31 mouse cellular contexts compared by ENCODE assay signal in the genomic region with DNA sequence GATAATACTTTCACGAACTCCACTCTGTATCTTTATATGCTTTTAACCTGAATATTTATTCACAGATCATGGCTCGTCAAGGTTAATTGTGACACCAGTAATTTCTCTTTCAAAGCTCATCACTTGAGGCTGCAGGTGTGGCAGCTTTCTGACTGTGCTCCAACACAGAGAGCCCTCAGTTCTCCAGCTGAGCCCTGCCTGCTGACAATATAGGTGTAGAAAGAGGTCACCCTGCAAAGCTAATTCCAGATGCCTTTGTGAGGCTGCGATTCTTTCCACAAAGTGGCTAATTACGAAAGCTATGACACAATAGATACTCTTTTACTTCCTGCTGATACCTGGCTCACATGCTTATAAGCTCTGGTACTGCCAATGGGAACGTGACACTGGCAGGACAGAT.
DNase-seq lines count a peak whose midpoint lies in the region; ATAC-seq and TF ChIP-seq lines count a peak whose summit lies in the region.
"Had no signal": no experiment of that assay in that cellular context is flagged by ENCODE, and none has a peak within 500 bp of the region (broad histone marks: within the 10 kb centered on the region; RNA-seq: fewer than 3 reads in every experiment).

No protein-coding gene starts in this region.

- no peak for DNase-seq in frontal cortex, postnatal 36 days (ENCODE audit: low spot score in 2 of 2)
- no peak for DNase-seq in forebrain, postnatal 0 days
- DNase-seq in kidney, adult 2 months = no peak
- DNase-seq: adrenal gland, postnatal 14 days; cerebellum, adult 11-12 months; cerebellum, adult 9-11 months; embryo, embryonic 11 days; gastrocnemius, postnatal 14 days; kidney, adult 11 months; kidney, postnatal 25 days; left cerebral cortex, postnatal 4 days; liver, postnatal 0 days; lung, postnatal 36 days; right cerebral cortex, postnatal 4 days; thymus, adult 18-20 months; thymus, postnatal 25 days had no signal

- peaks cover 5% of the 10 kb centered on the region; the same call in 1 of the 2 replicates for H3K4me1 ChIP-seq in neural tube, embryonic 13.5 days (replicated peaks)
- 0 out of 2 replicates have a peak, but pooled peaks cover 3% of the 10 kb centered on the region for H3K4me1 ChIP-seq in neural tube, embryonic 15.5 days
- no peaks in the 10 kb centered on the region for H3K4me1 ChIP-seq in forebrain, postnatal 0 days (ENCODE audit: insufficient read depth)
- 0 out of 2 replicates have a peak, but pooled peaks cover under 1% of the 10 kb centered on the region for H3K4me1 ChIP-seq in hindbrain, embryonic 16.5 days (ENCODE audit: control insufficient read depth, insufficient read depth, low read depth, low read length)
- H3K4me1 ChIP-seq in kidney, adult 2 months (ENCODE audit: control insufficient read depth, insufficient read depth, low read length) = no peaks in the 10 kb centered on the region
- H3K4me1 ChIP-seq: embryonic facial prominence, embryonic 12.5 days; kidney, embryonic 15.5 days; liver, embryonic 12.5 days; megakaryocyte, embryonic 14.5 days had no signal

- H3K36me3 ChIP-seq in neural tube, embryonic 13.5 days = no peaks in the 10 kb centered on the region
- H3K36me3 ChIP-seq in neural tube, embryonic 15.5 days = no peaks in the 10 kb centered on the region
- no peaks in the 10 kb centered on the region for H3K36me3 ChIP-seq in forebrain, postnatal 0 days (ENCODE audit: insufficient read depth)
- H3K36me3 ChIP-seq in hindbrain, embryonic 16.5 days (ENCODE audit: control insufficient read depth, insufficient read depth, low read length) = no peaks in the 10 kb centered on the region
- no peaks in the 10 kb centered on the region for H3K36me3 ChIP-seq in kidney, adult 2 months (ENCODE audit: control insufficient read depth, insufficient read depth, low read length)
- H3K36me3 ChIP-seq: embryonic facial prominence, embryonic 12.5 days; heart, embryonic 15.5 days; kidney, embryonic 15.5 days; liver, embryonic 12.5 days had no signal

- WGBS in neural tube, embryonic 13.5 days = 28% methylated on average over 5 of the region's 5 CpGs
- 18% methylated on average over 5 of the region's 5 CpGs for WGBS in neural tube, embryonic 15.5 days
- WGBS in forebrain, postnatal 0 days = 17% methylated on average over 5 of the region's 5 CpGs
- 36% methylated on average over 5 of the region's 5 CpGs for WGBS in hindbrain, embryonic 16.5 days
- WGBS in kidney, adult 2 months = 69% methylated on average over 5 of the region's 5 CpGs

- H3K9ac ChIP-seq in neural tube, embryonic 13.5 days = no peak overlapping the region
- H3K9ac ChIP-seq in neural tube, embryonic 15.5 days (replicated peaks) = no peak overlapping the region
- no peak overlapping the region for H3K9ac ChIP-seq in forebrain, postnatal 0 days
- no peak overlapping the region for H3K9ac ChIP-seq in hindbrain, embryonic 16.5 days (ENCODE audit: low read depth, low read length)
- H3K9ac ChIP-seq: embryonic facial prominence, embryonic 12.5 days; heart, embryonic 15.5 days; kidney, embryonic 15.5 days; liver, embryonic 12.5 days; liver, postnatal 0 days had no signal

- H3K4me3 ChIP-seq in neural tube, embryonic 13.5 days = no peak overlapping the region
- no peak overlapping the region for H3K4me3 ChIP-seq in neural tube, embryonic 15.5 days (replicated peaks)
- H3K4me3 ChIP-seq in forebrain, postnatal 0 days (ENCODE audit: low read depth, low read length) = no peak overlapping the region
- no peak overlapping the region for H3K4me3 ChIP-seq in hindbrain, embryonic 16.5 days (ENCODE audit: low read length)
- no peak overlapping the region for H3K4me3 ChIP-seq in kidney, adult 2 months (ENCODE audit: insufficient read depth, low read depth, low read length)
- H3K4me3 ChIP-seq: embryonic facial prominence, embryonic 12.5 days; heart, embryonic 15.5 days; kidney, embryonic 15.5 days; layer of hippocampus, adult 2 months; left cerebral cortex, adult 2 months; liver, embryonic 12.5 days; megakaryocyte, embryonic 14.5 days had no signal

- ATAC-seq in frontal cortex, adult (ENCODE audit: low TSS enrichment) = peak; percentile 46; the same call in 1 of the 2 replicates
- peak; percentile 56; the same call in 1 of the 2 replicates for ATAC-seq in neural tube, embryonic 13.5 days (ENCODE audit: low read depth)
- ATAC-seq in neural tube, embryonic 15.5 days (ENCODE audit: low FRiP score) = no peak
- peak; percentile 34; the same call in 1 of the 2 replicates for ATAC-seq in forebrain, postnatal 0 days
- 0 out of 2 replicates have a peak, but pooled peaks have one; percentile 27 for ATAC-seq in hindbrain, embryonic 16.5 days
- ATAC-seq in activated CD4-positive, CD25-positive, alpha-beta regulatory T cell, adult 4 months = no peak
- ATAC-seq: inflammation-experienced regulatory T-cells, adult 6 months; liver, embryonic 12.5 days; liver, postnatal 0 days; Patski had no signal

- TF ChIP-seq POLR2A in kidney, adult 2 months (IDR thresholded peaks at IDR 0.05; ENCODE audit: low read depth, low read length) = no peak

- no peak for TF ChIP-seq CTCF in forebrain, postnatal 0 days (IDR thresholded peaks at IDR 0.05; ENCODE audit: low read depth)
- no peak for TF ChIP-seq CTCF in kidney, adult 2 months (conservative IDR thresholded peaks at IDR 0.05; ENCODE audit: insufficient read depth, insufficient read length, low read depth, low read length)

- H3K27ac ChIP-seq in neural tube, embryonic 13.5 days (replicated peaks) = peak overlapping the region; percentile 38; the same call in 1 of the 2 replicates
- no peak overlapping the region for H3K27ac ChIP-seq in neural tube, embryonic 15.5 days (replicated peaks)
- H3K27ac ChIP-seq in forebrain, postnatal 0 days (ENCODE audit: low read depth, low read length) = no peak overlapping the region
- H3K27ac ChIP-seq in hindbrain, embryonic 16.5 days (ENCODE audit: low read depth, low read length) = no peak overlapping the region
- no peak overlapping the region for H3K27ac ChIP-seq in kidney, adult 2 months (ENCODE audit: insufficient read depth, low read depth, low read length)
- H3K27ac ChIP-seq: embryonic facial prominence, embryonic 12.5 days; heart, embryonic 15.5 days; kidney, embryonic 15.5 days; layer of hippocampus, adult 2 months; left cerebral cortex, adult 2 months; liver, embryonic 12.5 days; stomach, postnatal 0 days had no signal

- H3K4me2 ChIP-seq in neural tube, embryonic 13.5 days = no peak overlapping the region
- no peak overlapping the region for H3K4me2 ChIP-seq in neural tube, embryonic 15.5 days
- H3K4me2 ChIP-seq in forebrain, postnatal 0 days (ENCODE audit: low read depth) = no peak overlapping the region
- H3K4me2 ChIP-seq in hindbrain, embryonic 16.5 days (ENCODE audit: low read length) = no peak overlapping the region
- H3K4me2 ChIP-seq: embryonic facial prominence, embryonic 12.5 days; heart, embryonic 15.5 days; kidney, embryonic 15.5 days; liver, embryonic 12.5 days had no signal

- no peaks in the 10 kb centered on the region for H3K27me3 ChIP-seq in neural tube, embryonic 13.5 days
- H3K27me3 ChIP-seq in neural tube, embryonic 15.5 days (replicated peaks) = no peaks in the 10 kb centered on the region
- no peaks in the 10 kb centered on the region for H3K27me3 ChIP-seq in forebrain, postnatal 0 days (ENCODE audit: insufficient read depth, low read length)
- no peaks in the 10 kb centered on the region for H3K27me3 ChIP-seq in hindbrain, embryonic 16.5 days (replicated peaks; ENCODE audit: control insufficient read depth, insufficient read depth, low read length)
- no peaks in the 10 kb centered on the region for H3K27me3 ChIP-seq in kidney, adult 2 months (replicated peaks; ENCODE audit: control insufficient read depth, insufficient read depth, low read length)
- H3K27me3 ChIP-seq: embryonic facial prominence, embryonic 12.5 days; heart, embryonic 15.5 days; kidney, embryonic 15.5 days; liver, embryonic 12.5 days; megakaryocyte, embryonic 14.5 days; Patski had no signal

- H3K9me3 ChIP-seq in neural tube, embryonic 13.5 days = no peaks in the 10 kb centered on the region
- H3K9me3 ChIP-seq in neural tube, embryonic 15.5 days (replicated peaks) = no peaks in the 10 kb centered on the region
- H3K9me3 ChIP-seq in forebrain, postnatal 0 days (ENCODE audit: low read length) = no peaks in the 10 kb centered on the region
- H3K9me3 ChIP-seq in hindbrain, embryonic 16.5 days (ENCODE audit: control insufficient read depth, low read length) = no peaks in the 10 kb centered on the region
- H3K9me3 ChIP-seq: embryonic facial prominence, embryonic 12.5 days; heart, embryonic 15.5 days; kidney, embryonic 15.5 days; liver, embryonic 12.5 days; megakaryocyte, embryonic 14.5 days had no signal

Comparison
In these comparisons a context has a peak if more than half of its experiments do, and no peak if none do; other contexts are left out.
1. ATAC-seq: peak in frontal cortex, adult (single experiment), neural tube, embryonic 13.5 days (single experiment), forebrain, postnatal 0 days (single experiment) and hindbrain, embryonic 16.5 days (single experiment); none in neural tube, embryonic 15.5 days (single experiment) and activated CD4-positive, CD25-positive, alpha-beta regulatory T cell, adult 4 months (single experiment).